Mouse (Mus musculus) left cerebral cortex, adult 11 months (tissue): Measurements from ENCODE around the gene Epb41l5.
A peak's percentile ranks its signal among the peaks of the same experiment; 100 is the strongest.

Source experiments
- DNase-seq: peaks from one replicate; pipeline ENCODE4 v3.0.0; 2022; ENCODE audit warnings: low spot score

Epb41l5 gene

DNA sequence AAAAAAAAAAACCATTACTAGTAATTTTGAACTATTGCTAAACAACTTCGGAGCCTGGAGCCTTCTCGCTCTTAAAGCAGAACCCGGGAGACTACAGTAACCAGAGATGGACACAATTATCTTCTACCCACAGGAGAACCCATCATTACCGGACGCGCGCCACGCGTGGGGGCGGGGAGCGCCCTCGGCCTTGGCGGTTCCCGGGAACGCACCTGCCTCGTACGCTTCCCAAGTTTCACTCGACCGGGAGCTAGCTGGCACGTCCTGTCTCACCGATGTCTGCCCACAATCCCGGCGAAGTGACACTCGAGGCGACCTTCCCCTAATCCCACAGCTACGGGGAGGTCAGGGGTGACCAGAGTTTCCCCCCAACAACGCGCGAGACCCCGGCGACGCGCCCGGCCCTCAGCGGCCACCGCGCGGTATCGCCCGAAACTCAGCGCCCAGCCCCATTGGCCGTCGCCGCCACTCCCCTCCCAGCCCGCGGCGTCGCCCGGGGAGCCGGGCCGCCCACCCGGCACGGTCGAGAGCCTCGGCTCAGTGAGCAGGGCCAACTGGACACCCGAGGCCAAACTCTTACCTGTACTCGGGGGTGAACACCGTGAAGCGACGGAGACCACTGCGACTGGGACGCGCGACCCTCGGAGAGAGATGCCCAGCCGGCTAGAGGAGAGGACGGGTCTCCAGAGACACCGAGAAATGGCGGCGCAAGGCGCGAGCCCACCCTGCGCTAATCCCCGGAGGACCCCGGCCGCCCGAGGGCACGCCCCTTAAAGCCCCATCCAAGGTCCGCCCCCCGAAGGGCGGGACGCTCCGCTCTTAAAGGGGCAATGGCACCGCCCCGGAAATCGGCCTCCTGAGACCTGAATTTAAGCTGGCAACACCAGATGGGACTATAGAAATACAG is at the start of gene Epb41l5:
Epb41l5 (minus strand) TSS at position 796 of the 907 bp plus-strand sequence.
- peak; percentile 34 for DNase-seq

DNA sequence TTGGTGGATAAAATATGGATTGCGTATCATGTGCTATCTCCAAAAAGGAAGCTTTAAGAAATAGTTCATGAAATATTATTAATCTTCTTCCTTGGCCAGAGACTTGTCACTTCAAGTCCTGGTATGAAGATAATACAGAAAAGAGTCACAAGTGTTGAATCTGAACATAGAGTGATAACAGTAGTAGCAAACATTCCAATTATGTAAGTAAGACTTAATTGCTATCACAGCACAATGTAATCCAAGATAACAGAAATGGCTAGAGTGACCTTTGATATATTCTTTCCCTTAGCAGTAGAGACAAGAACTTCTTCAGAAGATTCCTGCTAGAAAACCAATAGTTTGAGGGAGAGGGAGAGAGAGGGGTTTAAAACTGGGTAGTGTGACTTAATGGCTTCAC is 48.1 kb upstream of the Epb41l5 start:
- no peak for DNase-seq

DNA sequence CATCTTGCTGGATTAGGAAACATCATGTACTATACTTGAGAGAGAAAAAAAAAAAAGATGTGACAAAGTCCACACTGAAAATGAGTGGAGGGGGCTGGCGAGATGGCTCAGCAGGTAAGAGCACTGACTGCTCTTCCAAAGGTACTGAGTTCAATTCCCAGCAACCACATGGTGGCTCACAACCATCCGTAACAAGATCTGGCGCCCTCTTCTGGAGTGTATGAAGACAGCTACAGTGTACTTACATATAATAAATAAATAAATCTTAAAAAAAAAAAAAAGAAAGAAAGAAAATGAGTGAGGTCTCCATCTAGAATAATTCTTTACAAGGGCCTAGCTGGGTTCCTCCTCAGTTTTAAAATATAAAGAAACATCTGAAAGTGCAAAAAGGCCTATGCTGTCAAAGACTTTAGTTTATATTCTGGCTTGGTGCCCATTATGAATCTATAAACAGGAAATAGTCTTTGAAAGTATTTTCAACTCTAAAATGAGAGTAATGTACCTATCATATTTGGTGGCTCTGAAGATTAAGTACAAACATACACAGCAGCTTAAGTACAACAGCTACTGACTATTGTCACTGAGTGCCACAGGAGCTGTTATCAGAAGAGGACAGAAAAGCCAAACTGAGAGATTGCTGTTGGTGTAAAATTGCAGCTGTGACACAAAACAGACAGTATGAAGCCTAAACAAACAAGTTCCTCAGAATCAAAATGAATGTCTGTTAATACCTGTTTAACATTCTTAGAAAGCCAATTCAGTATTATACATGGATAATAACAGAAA is 37.2 kb upstream of the Epb41l5 start:
- no peak for DNase-seq

DNA sequence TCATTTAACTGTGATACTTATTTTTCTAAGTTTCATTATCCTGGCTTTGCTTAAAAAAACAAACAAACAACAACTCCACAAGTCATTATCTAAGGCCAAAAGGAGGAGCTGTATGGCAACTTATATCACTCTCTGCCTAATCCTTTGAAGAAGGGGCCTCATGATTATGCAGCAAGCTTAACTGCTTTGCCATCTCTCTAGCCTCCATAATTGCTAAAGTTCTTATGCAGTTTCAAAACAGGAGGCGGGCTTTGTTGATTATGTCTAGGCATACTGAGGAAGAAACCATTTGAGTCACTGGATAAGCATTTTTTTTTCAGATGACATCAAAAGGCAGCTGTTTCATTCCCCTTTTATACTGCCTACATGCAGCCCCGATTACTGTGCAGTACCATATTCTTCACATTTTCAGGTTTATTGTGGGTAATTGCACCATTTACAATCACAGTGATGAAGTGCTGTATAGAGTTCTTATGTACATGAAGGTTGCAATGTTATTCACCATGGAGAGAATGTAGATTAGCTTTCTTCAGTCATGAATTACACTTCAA is 32.9 kb upstream of the Epb41l5 start:
- no peak for DNase-seq

GRCm38 (mm10) chr1:119674984-119675383 is 26.2 kb upstream of the Epb41l5 start:
- peak; percentile 3 for DNase-seq

DNA sequence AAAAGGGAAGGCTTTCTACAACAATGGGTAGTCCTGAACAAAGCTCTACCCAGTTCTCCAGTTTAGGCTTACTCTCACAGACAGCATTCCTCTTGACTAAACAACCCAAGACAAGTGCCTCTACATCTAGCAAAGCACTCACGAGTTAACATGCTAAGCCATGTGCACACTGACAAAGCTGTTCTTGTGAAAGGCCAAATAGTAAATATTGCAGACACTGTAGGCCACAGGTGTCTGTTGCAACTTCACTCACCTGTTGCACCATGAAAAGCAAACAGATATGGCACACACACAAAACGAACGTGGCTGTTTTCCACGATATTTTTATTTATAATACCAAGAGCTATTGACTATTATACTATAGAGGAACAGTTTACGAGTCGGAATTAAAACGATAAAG is 18.1 kb upstream of the Epb41l5 start:
- no peak for DNase-seq

DNA sequence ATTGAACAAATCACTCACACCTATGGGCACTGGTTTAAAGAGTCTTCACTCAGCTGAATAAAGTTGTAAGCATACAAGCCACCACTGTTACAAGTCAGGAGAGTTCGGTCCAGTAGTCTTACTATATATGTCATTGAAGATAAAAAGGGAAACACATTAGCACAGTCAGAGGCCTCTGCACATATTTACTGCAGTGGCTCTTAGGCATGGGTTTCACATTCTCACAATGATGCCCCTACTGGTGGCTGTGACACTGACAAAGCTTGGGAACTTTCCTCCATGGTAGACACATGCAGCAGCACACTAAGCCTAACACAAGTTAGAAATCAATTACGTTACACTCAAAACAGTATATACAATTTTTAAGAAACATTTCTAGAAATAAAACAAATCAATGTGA is 5.5 kb upstream of the Epb41l5 start:
- DNase-seq: no peak

- DNase-seq: no peak
Observed at GRCm38 (mm10) chr1:119650386-119650785, 1.6 kb upstream of the Epb41l5 start.

DNA sequence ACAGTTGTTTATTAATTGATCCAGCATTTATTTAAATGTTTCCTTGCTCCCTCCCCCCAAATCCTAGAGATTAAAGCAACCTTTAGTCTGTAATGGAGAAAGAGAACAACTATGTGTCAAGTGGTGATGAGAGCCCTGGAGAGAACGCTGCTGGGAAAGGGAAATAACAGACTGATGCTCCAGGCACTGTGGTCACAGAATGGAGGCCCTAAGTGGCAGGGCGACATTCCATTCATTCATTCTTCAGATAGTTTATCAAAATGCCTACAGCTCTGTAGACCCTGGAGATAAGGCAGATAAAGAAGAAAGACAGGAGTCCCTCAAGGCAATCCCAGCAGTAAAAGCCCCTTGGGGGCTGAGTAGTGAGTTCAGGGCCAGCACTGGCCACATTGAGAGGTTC is 827 bp upstream of the Epb41l5 start:
- no peak for DNase-seq

DNA sequence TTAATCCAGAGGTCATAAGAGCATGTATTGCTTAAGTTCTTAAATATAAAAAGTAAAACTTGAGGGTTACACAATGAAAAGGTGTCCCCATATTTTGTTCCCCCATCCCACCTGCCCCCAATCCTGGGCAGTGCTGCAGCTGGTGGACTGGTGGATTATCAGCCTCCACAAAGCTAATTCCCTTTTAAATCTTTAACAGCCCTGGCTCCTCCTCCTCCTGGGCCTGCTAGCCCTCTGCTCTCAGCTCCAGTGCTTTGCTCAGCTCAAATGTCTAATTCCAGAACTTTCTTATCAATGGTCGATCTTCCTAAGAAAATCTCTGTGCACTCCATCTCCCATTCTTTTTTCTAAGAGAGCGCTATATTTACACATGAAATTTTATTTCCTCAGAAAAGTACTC is 2.4 kb downstream of the Epb41l5 start:
- no peak for DNase-seq

GRCm38 (mm10) chr1:119642367-119642766 is 6.4 kb downstream of the Epb41l5 start:
- DNase-seq: no peak

DNA sequence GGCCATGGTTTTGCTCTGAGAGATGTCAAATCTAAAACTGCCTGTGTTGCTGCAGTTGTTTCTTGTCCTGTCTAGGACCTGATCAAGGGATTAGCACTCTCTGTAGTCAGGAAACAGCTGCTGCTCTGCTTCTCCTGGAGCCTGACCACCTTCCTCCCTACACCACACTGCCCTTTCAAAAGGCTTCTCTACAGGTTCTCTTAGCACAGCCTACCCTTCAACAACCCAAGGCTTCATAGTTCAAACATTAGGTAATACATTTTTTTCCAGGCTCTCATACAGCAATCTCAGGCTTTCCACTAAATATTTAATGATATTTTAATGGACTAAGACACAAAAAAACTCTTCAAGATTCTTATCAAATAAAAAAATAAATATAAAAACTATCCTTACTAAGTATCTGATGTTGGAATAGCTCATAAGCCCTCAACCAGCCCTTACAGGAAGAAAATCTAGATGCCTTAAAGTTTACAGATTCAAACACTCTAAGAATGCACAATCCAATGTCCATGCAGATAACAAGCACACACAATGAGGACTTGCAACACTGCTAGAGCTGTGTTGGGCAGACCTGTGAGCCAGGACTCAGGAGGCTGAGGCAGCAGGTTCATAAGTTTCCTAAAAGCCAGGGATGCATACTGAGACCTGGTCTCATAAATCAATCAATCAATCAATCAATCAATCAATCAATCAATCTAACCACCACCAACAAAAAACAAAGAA is 7.5 kb downstream of the Epb41l5 start:
- DNase-seq: no peak

- no peak for DNase-seq
Observed at GRCm38 (mm10) chr1:119640006-119640405, 8.8 kb downstream of the Epb41l5 start.

DNA sequence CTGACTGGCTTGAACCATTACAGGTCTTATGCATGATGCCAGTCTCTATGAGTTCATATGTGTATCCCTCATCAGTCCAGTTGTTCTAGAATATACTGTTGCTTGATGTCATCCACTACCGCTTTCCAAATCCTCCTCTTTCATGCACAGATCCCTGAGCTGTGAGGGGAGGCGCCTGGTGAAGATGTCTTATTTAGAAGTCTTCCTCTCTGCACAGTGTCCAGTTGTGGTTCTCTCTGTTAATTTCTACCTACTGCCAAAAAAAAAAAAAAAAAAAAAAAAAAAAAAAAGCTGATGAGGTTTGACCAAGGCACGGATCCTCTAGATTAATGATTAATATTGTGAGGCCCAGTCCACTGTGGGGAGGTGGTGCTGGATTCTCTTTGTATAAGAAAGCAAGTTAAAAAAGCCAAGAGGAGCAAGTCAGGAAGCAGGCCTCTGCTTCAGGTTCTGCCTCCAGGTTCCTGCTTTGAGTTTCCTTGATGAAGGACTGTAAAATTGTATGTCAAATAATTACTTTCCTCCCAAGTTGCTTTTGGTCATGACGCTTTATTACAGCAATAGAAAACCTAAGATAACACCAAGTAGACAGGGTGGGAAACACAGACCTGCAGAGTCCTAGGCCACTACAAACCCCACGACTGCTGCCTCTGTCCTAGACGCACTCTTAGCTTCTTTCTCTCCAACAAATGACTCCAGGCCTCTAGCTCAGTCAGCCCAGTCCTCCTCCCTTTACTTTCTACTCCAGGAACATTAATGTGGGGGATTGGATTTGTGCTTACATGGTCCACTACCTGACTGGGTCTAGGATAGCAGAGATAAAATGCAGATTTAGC is 11.4 kb downstream of the Epb41l5 start:
- no peak for DNase-seq

GRCm38 (mm10) chr1:119634746-119635145 is 14.1 kb downstream of the Epb41l5 start:
- no peak for DNase-seq

DNA sequence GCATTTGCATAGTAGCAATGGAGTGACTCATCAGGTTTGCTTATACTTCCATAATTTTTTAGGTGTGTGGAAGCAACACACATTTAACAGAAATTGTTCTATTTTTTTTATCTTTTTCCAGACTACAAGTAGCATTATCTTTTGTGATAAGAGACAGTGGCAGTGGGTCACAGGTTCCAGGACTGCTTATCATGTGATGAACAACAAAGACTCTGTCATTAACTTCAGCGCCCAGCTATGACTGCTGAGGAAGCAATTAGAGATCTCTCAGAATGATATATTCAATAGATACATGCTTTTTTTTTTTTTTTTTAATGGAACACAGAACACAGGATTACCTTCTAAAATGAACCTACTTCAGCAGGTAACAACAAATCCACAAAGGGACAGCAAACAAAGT is 18.4 kb downstream of the Epb41l5 start:
- no peak for DNase-seq

GRCm38 (mm10) chr1:119626837-119627236 is 22.0 kb downstream of the Epb41l5 start:
- no peak for DNase-seq

GRCm38 (mm10) chr1:119624444-119624843 is 24.4 kb downstream of the Epb41l5 start:
- DNase-seq: no peak

GRCm38 (mm10) chr1:119605396-119605795 is 43.4 kb downstream of the Epb41l5 start:
- DNase-seq: peak; percentile 21

DNA sequence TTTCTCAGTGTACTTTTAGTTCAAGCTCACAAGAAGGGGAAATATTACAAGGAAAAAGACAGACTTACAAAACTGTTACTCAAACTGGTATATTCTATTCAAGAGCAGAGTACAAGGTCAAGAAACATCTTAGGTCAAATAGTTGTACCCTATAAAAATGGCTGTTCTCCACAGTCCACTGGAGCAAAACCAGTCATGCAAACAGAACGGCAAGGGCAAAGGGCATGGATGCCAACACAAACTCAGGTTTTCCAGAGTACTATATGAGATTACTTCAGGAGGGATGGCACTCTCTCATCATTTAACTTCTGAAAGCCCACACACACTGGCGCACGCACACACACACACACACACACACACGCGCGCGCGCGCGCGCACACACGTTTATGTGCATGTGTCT is 46.4 kb downstream of the Epb41l5 start:
- DNase-seq: no peak

DNA sequence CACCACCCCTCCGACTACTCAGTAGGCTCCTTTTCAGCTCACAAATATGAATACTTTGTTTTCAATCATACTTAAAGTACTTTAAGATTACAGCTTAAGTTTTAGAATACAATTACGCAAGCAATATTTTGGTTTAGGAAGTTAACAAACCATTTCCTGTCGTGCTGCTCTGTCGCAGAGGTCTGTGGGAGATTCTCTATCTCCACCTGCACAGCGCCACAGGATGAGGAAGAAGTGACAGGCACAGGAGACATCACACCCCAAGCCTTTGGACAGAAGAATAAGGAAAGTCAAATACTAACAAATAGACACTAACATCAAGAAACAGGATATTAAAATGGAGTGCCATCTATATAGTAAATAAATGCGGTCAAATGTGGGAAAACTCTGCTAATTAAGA is 49.9 kb downstream of the Epb41l5 start:
- no peak for DNase-seq
